Mouse (Mus musculus) heart, postnatal 10 days (tissue): ENCODE measurements around the gene Zcwpw1. TPM values are rescaled to one million over a fixed set of nuclear protein-coding genes. Genes with fewer than 3 reads are reported as not detected.

Experiments used
- DNase-seq, 2 experiments: peaks; one replicate each; pipeline ENCODE4 v3.0.0; 2021
- intact Hi-C: fragments of 180-260 bp; cut with DNase I; formaldehyde crosslinking; loops from one replicate; pipeline ENCODE4 v1.15.1; 2025
- total RNA-seq, 2 experiments: library from RNA; stranded (reverse); gene quantifications; 2 replicates each; pipeline ENCODE4 v1.2.3; 2021

The Zcwpw1 gene
- total RNA-seq, 2 experiments from 2014 or later: 2.8 to 3.1 TPM

- intact Hi-C loops: loop anchor here (10.0 kb wide), 1 partner anchor 383 kb away; the partner anchor contains the start of gene Cops6
These were observed 5.9 kb upstream of the Zcwpw1 start for GRCm38 (mm10) chr5:137781661-137782060.

GRCm38 (mm10) chr5:137782776-137783522, 4.6 kb upstream of the Zcwpw1 start:
- intact Hi-C loops: loop anchor here (10.0 kb wide), 1 partner anchor 382 kb away; the partner anchor contains the start of gene Cops6
- DNase-seq: no peak

More at GRCm38 (mm10) chr5:137781661-137782060, 5.9 kb upstream of the Zcwpw1 start:
- no peak for DNase-seq

GRCm38 (mm10) chr5:137783901-137784540, 3.6 kb upstream of the Zcwpw1 start:
- intact Hi-C loops: loop anchor here (10.0 kb wide), 1 partner anchor 381 kb away; the partner anchor contains the start of gene Cops6

GRCm38 (mm10) chr5:137784546-137784945, 3.1 kb upstream of the Zcwpw1 start:
- DNase-seq: no peak
- intact Hi-C loops: loop anchor here (10.0 kb wide), 1 partner anchor 380 kb away; the partner anchor contains the start of gene Cops6

More at GRCm38 (mm10) chr5:137783901-137784540, 3.6 kb upstream of the Zcwpw1 start:
- no peak for DNase-seq

- no peak for DNase-seq
- intact Hi-C loops: loop anchor here (10.0 kb wide), 1 partner anchor 379 kb away; the partner anchor contains the start of gene Cops6
These were observed 2.2 kb upstream of the Zcwpw1 start for GRCm38 (mm10) chr5:137785164-137786031.

- peak; percentile 99 to 100 for DNase-seq
- intact Hi-C loops: loop anchor here (10.0 kb wide), 1 partner anchor 378 kb away; the partner anchor contains the start of gene Cops6
These were observed 1.3 kb upstream of the Zcwpw1 start for GRCm38 (mm10) chr5:137786109-137786942.

GRCm38 (mm10) chr5:137788171-137788570, 573 bp downstream of the Zcwpw1 start:
- DNase-seq: no peak
- intact Hi-C loops: loop anchor here (10.0 kb wide), 1 partner anchor 377 kb away; the partner anchor contains the start of gene Cops6

- no peak for DNase-seq
- intact Hi-C loops: loop anchor here (10.0 kb wide), 1 partner anchor 376 kb away; the partner anchor contains the start of gene Cops6
These were observed 1.4 kb downstream of the Zcwpw1 start for GRCm38 (mm10) chr5:137788946-137789531.

- DNase-seq: no peak
- intact Hi-C loops: loop anchor here (2.0 to 5.0 kb wide), 3 partner anchors 41 to 161 kb away; no protein-coding TSS in a partner anchor
These were observed 4.0 kb downstream of the Zcwpw1 start for GRCm38 (mm10) chr5:137791553-137791952.

GRCm38 (mm10) chr5:137796606-137797005, 9.0 kb downstream of the Zcwpw1 start:
- no peak for DNase-seq
- intact Hi-C loops: no loop called here

GRCm38 (mm10) chr5:137800917-137801316, 13.3 kb downstream of the Zcwpw1 start:
- no peak for DNase-seq
- intact Hi-C loops: no loop called here

- no peak for DNase-seq
- intact Hi-C loops: loop anchor here (5.0 kb wide), 1 partner anchor 151 kb away; no protein-coding TSS in a partner anchor
These were observed 18.6 kb downstream of the Zcwpw1 start for GRCm38 (mm10) chr5:137806158-137806557.

- no peak for DNase-seq
- intact Hi-C loops: loop anchor here (5.0 kb wide), 1 partner anchor 149 kb away; no protein-coding TSS in a partner anchor
These were observed 20.7 kb downstream of the Zcwpw1 start for GRCm38 (mm10) chr5:137808316-137808715.

- intact Hi-C loops: no loop called here
- no peak for DNase-seq
These were observed 30.0 kb downstream of the Zcwpw1 start for GRCm38 (mm10) chr5:137817466-137818222.

GRCm38 (mm10) chr5:137822126-137822525, 34.5 kb downstream of the Zcwpw1 start:
- DNase-seq: no peak
- intact Hi-C loops: no loop called here

GRCm38 (mm10) chr5:137822602-137823001, 35.0 kb downstream of the Zcwpw1 start:
- intact Hi-C loops: no loop called here
- DNase-seq: no peak

- no peak for DNase-seq
- intact Hi-C loops: no loop called here
These were observed 36.0 kb downstream of the Zcwpw1 start for GRCm38 (mm10) chr5:137823455-137824045.

GRCm38 (mm10) chr5:137825030-137825429, 37.4 kb downstream of the Zcwpw1 start:
- intact Hi-C loops: no loop called here
- DNase-seq: no peak
